ENCODE assay signal across 20 mouse cellular contexts in the genomic region with DNA sequence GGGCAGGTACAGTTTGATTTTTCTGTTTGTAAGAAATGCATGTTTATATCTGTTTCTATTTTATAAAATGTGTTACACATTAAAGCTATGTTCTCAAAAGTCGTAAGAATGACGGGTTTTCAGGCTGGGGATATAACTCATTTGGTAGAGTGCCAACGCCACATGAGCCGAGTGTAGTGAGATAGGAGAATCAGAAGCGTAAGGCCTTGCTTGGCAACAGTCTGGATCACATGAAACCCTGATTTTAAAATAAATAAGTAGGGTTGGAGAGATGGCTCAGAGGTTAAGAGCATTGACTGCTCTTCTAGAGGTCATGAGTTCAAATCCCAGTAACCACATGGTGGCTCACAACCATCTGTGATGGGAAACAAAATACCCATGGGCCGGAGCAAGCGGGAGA.
"Had no signal": no experiment of that assay in that cellular context is flagged by ENCODE, and none has a peak within 500 bp of the region (broad histone marks: within the 10 kb centered on the region; RNA-seq: fewer than 3 reads in every experiment).

No protein-coding gene starts in this region.

- DNase-seq: lung, adult 18-20 months; lung, embryonic 14.5 days; lung, postnatal 10 days; lung, postnatal 4 days; retina, postnatal 1 day; right cerebral cortex, adult 18-20 months; right cerebral cortex, postnatal 25 days; right cerebral cortex, postnatal 4 days; spleen, adult 18-20 months; thymus, adult 18-20 months; thymus, postnatal 14 days; thymus, postnatal 4 days had no signal

- H3K4me2 ChIP-seq: lung, embryonic 14.5 days; midbrain, embryonic 13.5 days; neural tube, embryonic 13.5 days; neural tube, embryonic 15.5 days had no signal

- H3K9ac ChIP-seq: liver, embryonic 14.5 days; lung, embryonic 14.5 days; midbrain, embryonic 13.5 days; neural tube, embryonic 13.5 days; neural tube, embryonic 15.5 days had no signal

- H3K27ac ChIP-seq: liver, embryonic 14.5 days; neural tube, embryonic 13.5 days; neural tube, embryonic 15.5 days had no signal

- H3K27me3 ChIP-seq: megakaryocyte, embryonic 14.5 days; midbrain, embryonic 13.5 days; neural tube, embryonic 13.5 days; neural tube, embryonic 15.5 days had no signal

- H3K4me1 ChIP-seq: megakaryocyte, embryonic 14.5 days; midbrain, embryonic 10.5 days; neural tube, embryonic 15.5 days had no signal

- ATAC-seq: midbrain, embryonic 13.5 days; midbrain, embryonic 16.5 days had no signal

- H3K4me3 ChIP-seq: megakaryocyte, embryonic 14.5 days; midbrain, embryonic 10.5 days; midbrain, embryonic 13.5 days; myocyte; neural tube, embryonic 13.5 days; neural tube, embryonic 15.5 days had no signal

- H3K9me3 ChIP-seq: megakaryocyte, embryonic 14.5 days; midbrain, embryonic 10.5 days; midbrain, embryonic 13.5 days; neural tube, embryonic 13.5 days; neural tube, embryonic 15.5 days had no signal
